Mouse (Mus musculus) ES-Bruce4 (cell line): ENCODE results near the gene Wdr64. TPM values are rescaled to one million over a fixed set of nuclear protein-coding genes. Genes with fewer than 3 reads are reported as not detected.

Experiments used
- H3K27ac ChIP-seq: 2 replicates; pipeline ENCODE4 v1.5.1; 2012; ENCODE audit warnings: low read length, inconsistent platforms; ENCODE audit not compliant: insufficient read depth
- H3K27me3 ChIP-seq: 2 replicates; pipeline ENCODE4 v1.6.1; 2012; ENCODE audit warnings: mild to moderate bottlenecking, low read length, inconsistent platforms; ENCODE audit not compliant: control insufficient read depth, poor library complexity, insufficient read depth, severe bottlenecking
- H3K36me3 ChIP-seq: 2 replicates; pipeline ENCODE4 v1.6.1; 2012; ENCODE audit warnings: inconsistent platforms, mild to moderate bottlenecking, low read length, moderate library complexity; ENCODE audit not compliant: control insufficient read depth, poor library complexity, insufficient read depth, severe bottlenecking
- H3K4me1 ChIP-seq: one replicate; pipeline ENCODE4 v1.8.1; 2011; ENCODE audit warnings: low read length; ENCODE audit not compliant: control insufficient read depth, insufficient read depth
- H3K4me3 ChIP-seq: 2 replicates; pipeline ENCODE4 v1.5.1; 2011; ENCODE audit warnings: low read depth, mild to moderate bottlenecking, low read length
- H3K9ac ChIP-seq: 2 replicates; pipeline ENCODE4 v1.6.1; 2012; ENCODE audit warnings: low read depth, mild to moderate bottlenecking, inconsistent platforms; ENCODE audit not compliant: poor library complexity, severe bottlenecking
- H3K9me3 ChIP-seq: replicated peaks from 2 replicates; pipeline ENCODE4 v1.6.1; 2012; ENCODE audit warnings: mild to moderate bottlenecking, low read length, inconsistent platforms; ENCODE audit not compliant: control insufficient read depth, poor library complexity, insufficient read depth, severe bottlenecking
- CTCF ChIP-seq: IDR thresholded peaks from one replicate; pipeline ENCODE4 v1.8.1; 2011; ENCODE audit warnings: low read depth, low read length
- EP300 ChIP-seq: IDR thresholded peaks from 2 replicates; pipeline ENCODE4 v1.6.1; 2011; ENCODE audit warnings: low read depth, low read length; ENCODE audit not compliant: insufficient read depth
- POLR2A ChIP-seq: IDR thresholded peaks from one replicate; pipeline ENCODE4 v1.8.1; 2011; ENCODE audit warnings: low read length; ENCODE audit not compliant: insufficient read depth
- polyA plus RNA-seq: library from polyadenylated mRNA; stranded (reverse); fragments of >200 nt; gene quantifications from 2 replicates; pipeline ENCODE4 v1.2.4, GENCODE M21; 2011; ENCODE audit warnings: low read depth; ENCODE audit not compliant: missing spikeins, insufficient read depth, insufficient read length

Gene Wdr64
- polyA plus RNA-seq, 1 experiment: not detected

- TF ChIP-seq CTCF: no peak
- TF ChIP-seq POLR2A: no peak
- TF ChIP-seq EP300: no peak
- Histone ChIP-seq H3K9ac (no peak overlapping the region), H3K9me3 (no peaks in the 10 kb centered on the region), H3K27ac (no peak overlapping the region), H3K27me3 (no peaks in the 10 kb centered on the region), H3K36me3 (no peaks in the 10 kb centered on the region), H3K4me1 (peaks cover 1% of the 10 kb centered on the region), H3K4me3 (no peak overlapping the region)
Observed at GRCm38 (mm10) chr1:175671626-175672025, 26.8 kb upstream of the Wdr64 start.

DNA sequence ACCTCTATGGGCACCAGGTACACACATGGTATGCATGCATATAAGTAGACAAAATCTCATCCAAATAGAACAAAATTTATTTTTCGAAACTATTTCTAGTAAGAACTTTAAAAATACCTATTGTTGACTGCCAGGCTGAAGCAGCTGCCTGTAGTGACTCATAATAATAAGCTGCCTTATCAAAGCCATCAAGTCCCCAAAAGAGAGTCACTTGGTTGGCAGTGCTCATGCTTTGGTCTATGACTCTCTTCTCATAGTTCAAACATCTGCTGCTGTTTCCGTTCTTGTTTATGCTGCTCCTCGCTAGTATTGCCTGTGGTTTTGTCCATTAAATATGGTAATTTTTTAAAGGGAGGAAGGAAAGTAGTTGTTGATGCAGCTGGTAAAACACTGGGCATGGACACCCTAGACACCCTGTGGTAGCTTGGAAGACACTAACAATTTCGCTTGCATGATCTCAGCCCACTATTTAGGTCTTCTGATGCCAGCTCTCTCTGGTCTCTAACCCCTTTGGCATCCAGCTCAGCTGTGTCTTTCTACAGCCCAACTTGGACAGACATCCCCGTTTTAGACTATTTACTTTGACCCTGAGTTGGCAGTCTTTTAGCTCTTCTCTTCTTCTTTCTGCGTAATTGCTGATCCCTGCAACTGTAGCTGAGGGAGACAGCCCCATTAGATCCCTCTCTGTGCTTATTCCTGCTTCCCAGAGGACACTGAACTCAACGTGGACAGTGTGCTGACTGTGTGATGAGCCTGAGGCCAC, 24.6 kb upstream of the Wdr64 start:
- Histone ChIP-seq H3K36me3 (no peaks in the 10 kb centered on the region), H3K4me3 (no peak overlapping the region), H3K27me3 (no peaks in the 10 kb centered on the region), H3K9me3 (no peaks in the 10 kb centered on the region), H3K4me1 (peaks cover 1% of the 10 kb centered on the region), H3K27ac (no peak overlapping the region), H3K9ac (no peak overlapping the region)
- TF ChIP-seq CTCF (no peak), EP300 (no peak), POLR2A (no peak)

GRCm38 (mm10) chr1:175675116-175675515, 23.3 kb upstream of the Wdr64 start:
- Histone ChIP-seq H3K27ac (no peak overlapping the region), H3K9ac (no peak overlapping the region), H3K9me3 (no peaks in the 10 kb centered on the region), H3K27me3 (no peaks in the 10 kb centered on the region), H3K36me3 (no peaks in the 10 kb centered on the region), H3K4me1 (no peaks in the 10 kb centered on the region), H3K4me3 (no peak overlapping the region)
- no peak for TF ChIP-seq EP300
- TF ChIP-seq POLR2A: no peak
- no peak for TF ChIP-seq CTCF

GRCm38 (mm10) chr1:175677459-175677858, 20.9 kb upstream of the Wdr64 start:
- Histone ChIP-seq H3K4me3 (no peak overlapping the region), H3K36me3 (no peaks in the 10 kb centered on the region), H3K4me1 (no peaks in the 10 kb centered on the region), H3K9ac (no peak overlapping the region), H3K9me3 (no peaks in the 10 kb centered on the region), H3K27me3 (no peaks in the 10 kb centered on the region), H3K27ac (no peak overlapping the region)
- TF ChIP-seq EP300: no peak
- TF ChIP-seq POLR2A: no peak
- TF ChIP-seq CTCF: no peak

- H3K27me3 ChIP-seq: no peaks in the 10 kb centered on the region
- H3K36me3 ChIP-seq: no peaks in the 10 kb centered on the region
- no peak for TF ChIP-seq CTCF
- no peak for TF ChIP-seq EP300
- no peak for TF ChIP-seq POLR2A
- no peak overlapping the region for H3K27ac ChIP-seq
- no peak overlapping the region for H3K4me3 ChIP-seq
- no peak overlapping the region for H3K9ac ChIP-seq
- H3K4me1 ChIP-seq: no peaks in the 10 kb centered on the region
- H3K9me3 ChIP-seq: no peaks in the 10 kb centered on the region
Observed at GRCm38 (mm10) chr1:175680995-175681394, 17.4 kb upstream of the Wdr64 start.

DNA sequence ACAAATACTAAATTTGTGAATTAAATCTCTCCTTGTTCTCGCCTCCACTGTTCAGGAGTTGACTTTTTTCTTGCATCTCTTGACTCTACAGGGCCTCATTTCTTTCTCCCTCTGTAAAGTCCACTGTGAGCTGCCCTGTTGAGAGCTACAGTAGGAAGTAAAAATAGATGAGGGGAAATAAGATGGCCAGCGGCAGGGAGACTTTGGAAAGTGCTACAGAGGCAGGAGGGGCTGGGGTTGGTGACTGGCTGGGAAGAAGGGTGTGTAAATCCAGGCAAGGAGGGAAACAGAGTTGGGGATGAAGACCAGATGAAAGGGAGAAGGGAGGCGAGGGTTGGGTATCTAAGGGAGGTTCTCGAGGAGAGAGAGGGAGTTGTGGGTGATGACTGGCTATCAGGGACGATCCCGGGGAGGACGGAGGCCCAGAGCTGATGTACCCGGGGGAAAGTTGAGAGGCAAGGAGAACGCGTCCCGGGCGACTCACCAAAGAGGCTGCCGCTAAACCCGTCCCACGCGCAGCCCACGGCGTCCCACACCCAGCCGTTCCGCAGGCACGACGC, 6.6 kb upstream of the Wdr64 start:
- peaks cover 4% of the 10 kb centered on the region for H3K4me1 ChIP-seq
- TF ChIP-seq CTCF (no peak), EP300 (no peak), POLR2A (no peak)
- no peaks in the 10 kb centered on the region for H3K9me3 ChIP-seq
- peak overlapping the region; percentile 94 for H3K4me3 ChIP-seq
- no peaks in the 10 kb centered on the region for H3K27me3 ChIP-seq
- H3K36me3 ChIP-seq: no peaks in the 10 kb centered on the region
- no peak overlapping the region for H3K27ac ChIP-seq
- H3K9ac ChIP-seq: peak overlapping the region; percentile 76
